Mouse (Mus musculus): ENCODE data around the gene Trmt1. TPM values are rescaled to one million over a fixed set of nuclear protein-coding genes. Genes with fewer than 3 reads are reported as not detected.

Gene Trmt1
- polyA plus RNA-seq, 1 experiment from 2014 or later = 47.9 TPM

- 90% methylated on average over 2 of the region's 2 CpGs for WGBS
- no peak overlapping the region for H3K9ac ChIP-seq (ENCODE audit: low read depth, low read length)
- no peaks in the 10 kb centered on the region for H3K27me3 ChIP-seq (ENCODE audit: control insufficient read depth, insufficient read depth, low read length)
- ATAC-seq (ENCODE audit: low FRiP score) (no peak), DNase-seq (ENCODE audit: low spot score) (no peak)
- H3K36me3 ChIP-seq (ENCODE audit: control insufficient read depth, insufficient read depth, low read length) = no peaks in the 10 kb centered on the region; the same call in 1 of the 2 replicates
- H3K9me3 ChIP-seq (ENCODE audit: control insufficient read depth, low read length) = no peaks in the 10 kb centered on the region
- no peak overlapping the region for H3K27ac ChIP-seq (ENCODE audit: low read depth, low read length)
- 0 out of 2 replicates have a peak, but pooled peaks cover 2% of the 10 kb centered on the region for H3K4me1 ChIP-seq (replicated peaks; ENCODE audit: control insufficient read depth, insufficient read depth, low read length)
- no peak overlapping the region for H3K4me3 ChIP-seq (ENCODE audit: low read depth, low read length)
- no peak overlapping the region for H3K4me2 ChIP-seq (replicated peaks; ENCODE audit: low read depth, low read length)
These were observed 4.6 kb upstream of the Trmt1 start for GRCm38 (mm10) chr8:84681476-84681875.

- H3K4me2 ChIP-seq (replicated peaks; ENCODE audit: low read depth, low read length) = no peak overlapping the region
- H3K4me1 ChIP-seq (replicated peaks; ENCODE audit: control insufficient read depth, insufficient read depth, low read length) = 0 out of 2 replicates have a peak, but pooled peaks cover 2% of the 10 kb centered on the region
- no peaks in the 10 kb centered on the region for H3K27me3 ChIP-seq (ENCODE audit: control insufficient read depth, insufficient read depth, low read length)
- DNase-seq (ENCODE audit: low spot score) (no peak), ATAC-seq (ENCODE audit: low FRiP score) (no peak)
- H3K9me3 ChIP-seq (ENCODE audit: control insufficient read depth, low read length) = no peaks in the 10 kb centered on the region
- H3K36me3 ChIP-seq (ENCODE audit: control insufficient read depth, insufficient read depth, low read length) = no peaks in the 10 kb centered on the region; the same call in 1 of the 2 replicates
- H3K4me3 ChIP-seq (ENCODE audit: low read depth, low read length) = no peak overlapping the region
- whole genome bisulfite sequencing = 83% methylated on average over 2 of the region's 2 CpGs
- H3K27ac ChIP-seq (ENCODE audit: low read depth, low read length) = no peak overlapping the region
- H3K9ac ChIP-seq (ENCODE audit: low read depth, low read length) = no peak overlapping the region
These were observed 3.9 kb upstream of the Trmt1 start for GRCm38 (mm10) chr8:84682257-84682656.

GRCm38 (mm10) chr8:84684537-84684936 lies 1.6 kb upstream of the Trmt1 start:
- H3K27me3 ChIP-seq (ENCODE audit: control insufficient read depth, insufficient read depth, low read length) = no peaks in the 10 kb centered on the region
- DNase-seq (ENCODE audit: low spot score) (no peak), ATAC-seq (ENCODE audit: low FRiP score) (no peak)
- H3K36me3 ChIP-seq (ENCODE audit: control insufficient read depth, insufficient read depth, low read length) = no peaks in the 10 kb centered on the region; the same call in 1 of the 2 replicates
- 0 out of 2 replicates have a peak, but pooled peaks cover 2% of the 10 kb centered on the region for H3K4me1 ChIP-seq (replicated peaks; ENCODE audit: control insufficient read depth, insufficient read depth, low read length)
- H3K4me3 ChIP-seq (ENCODE audit: low read depth, low read length) = no peak overlapping the region
- H3K27ac ChIP-seq (ENCODE audit: low read depth, low read length) = no peak overlapping the region
- 43% methylated on average over 3 of the region's 3 CpGs for WGBS
- H3K9me3 ChIP-seq (ENCODE audit: control insufficient read depth, low read length) = no peaks in the 10 kb centered on the region
- no peak overlapping the region for H3K4me2 ChIP-seq (replicated peaks; ENCODE audit: low read depth, low read length)
- H3K9ac ChIP-seq (ENCODE audit: low read depth, low read length) = no peak overlapping the region

GRCm38 (mm10) chr8:84687003-84687704 lies 1.0 kb downstream of the Trmt1 start:
- Histone ChIP-seq H3K4me3 (ENCODE audit: low read depth, low read length) (peak overlapping the region; percentile 76), H3K9me3 (ENCODE audit: control insufficient read depth, low read length) (no peaks in the 10 kb centered on the region), H3K27ac (ENCODE audit: low read depth, low read length) (peak overlapping the region; percentile 84), H3K27me3 (ENCODE audit: control insufficient read depth, insufficient read depth, low read length) (no peaks in the 10 kb centered on the region), H3K9ac (ENCODE audit: low read depth, low read length) (peak overlapping the region; percentile 86), H3K4me2 (replicated peaks; ENCODE audit: low read depth, low read length) (peak overlapping the region; percentile 79), H3K36me3 (ENCODE audit: control insufficient read depth, insufficient read depth, low read length) (no peaks in the 10 kb centered on the region; the same call in 1 of the 2 replicates), H3K4me1 (replicated peaks; ENCODE audit: control insufficient read depth, insufficient read depth, low read length) (0 out of 2 replicates have a peak, but pooled peaks cover 2% of the 10 kb centered on the region)
- 0% methylated on average over 40 of the region's 62 CpGs for WGBS
- ATAC-seq (ENCODE audit: low FRiP score) (peak; percentile 57), DNase-seq (ENCODE audit: low spot score) (peak; percentile 67)

- 0 out of 2 replicates have a peak, but pooled peaks cover 2% of the 10 kb centered on the region for H3K4me1 ChIP-seq (replicated peaks; ENCODE audit: control insufficient read depth, insufficient read depth, low read length)
- H3K36me3 ChIP-seq (ENCODE audit: control insufficient read depth, insufficient read depth, low read length) = no peaks in the 10 kb centered on the region
- no peaks in the 10 kb centered on the region for H3K9me3 ChIP-seq (ENCODE audit: control insufficient read depth, low read length)
- peak within 1 kb of the TSS; percentile 86 for H3K9ac ChIP-seq (ENCODE audit: low read depth, low read length)
- H3K4me3 ChIP-seq (ENCODE audit: low read depth, low read length) = peak within 1 kb of the TSS; percentile 76
- peak; percentile 92 for DNase-seq (ENCODE audit: low spot score)
- peak within 1 kb of the TSS; percentile 84 for H3K27ac ChIP-seq (ENCODE audit: low read depth, low read length)
- ATAC-seq (ENCODE audit: low FRiP score) = peak; percentile 77
- under 1% methylated on average over 33 of the region's 37 CpGs for WGBS
- H3K27me3 ChIP-seq (ENCODE audit: control insufficient read depth, insufficient read depth, low read length) = no peaks in the 10 kb centered on the region
- peak within 1 kb of the TSS; percentile 79 for H3K4me2 ChIP-seq (replicated peaks; ENCODE audit: low read depth, low read length)
These were observed 1.6 kb downstream of the Trmt1 start, which contains the start of gene Nacc1 for GRCm38 (mm10) chr8:84687705-84688100. TSS of gene Nacc1 (minus strand) at chr8:84687862.

- no peaks in the 10 kb centered on the region for H3K36me3 ChIP-seq (ENCODE audit: control insufficient read depth, insufficient read depth, low read length)
- no peak overlapping the region for H3K27ac ChIP-seq (ENCODE audit: low read depth, low read length)
- H3K9me3 ChIP-seq (ENCODE audit: control insufficient read depth, low read length) = no peaks in the 10 kb centered on the region
- peak overlapping the region; percentile 77 for H3K9ac ChIP-seq (ENCODE audit: low read depth, low read length)
- ATAC-seq (ENCODE audit: low FRiP score) (peak; percentile 86), DNase-seq (ENCODE audit: low spot score) (peak; percentile 87)
- H3K4me2 ChIP-seq (replicated peaks; ENCODE audit: low read depth, low read length) = peak overlapping the region; percentile 93
- H3K27me3 ChIP-seq (ENCODE audit: control insufficient read depth, insufficient read depth, low read length) = no peaks in the 10 kb centered on the region
- 0 out of 2 replicates have a peak, but pooled peaks cover 2% of the 10 kb centered on the region for H3K4me1 ChIP-seq (replicated peaks; ENCODE audit: control insufficient read depth, insufficient read depth, low read length)
- peak overlapping the region; percentile 63 for H3K4me3 ChIP-seq (ENCODE audit: low read depth, low read length)
- under 1% methylated on average over 47 of the region's 47 CpGs for WGBS
These were observed 3.2 kb downstream of the Trmt1 start for GRCm38 (mm10) chr8:84689091-84689915.

- Histone ChIP-seq H3K9me3 (ENCODE audit: control insufficient read depth, low read length) (no peaks in the 10 kb centered on the region), H3K36me3 (ENCODE audit: control insufficient read depth, insufficient read depth, low read length) (no peaks in the 10 kb centered on the region)
These were observed 7.2 kb downstream of the Trmt1 start for GRCm38 (mm10) chr8:84693332-84693731.

GRCm38 (mm10) chr8:84695140-84695539 lies 9.0 kb downstream of the Trmt1 start:
- Histone ChIP-seq H3K9me3 (ENCODE audit: control insufficient read depth, low read length) (no peaks in the 10 kb centered on the region), H3K27me3 (ENCODE audit: control insufficient read depth, insufficient read depth, low read length) (no peaks in the 10 kb centered on the region), H3K9ac (ENCODE audit: low read depth, low read length) (no peak overlapping the region), H3K4me3 (ENCODE audit: low read depth, low read length) (no peak overlapping the region), H3K4me2 (replicated peaks; ENCODE audit: low read depth, low read length) (no peak overlapping the region), H3K4me1 (replicated peaks; ENCODE audit: control insufficient read depth, insufficient read depth, low read length) (no peaks in the 10 kb centered on the region), H3K27ac (ENCODE audit: low read depth, low read length) (no peak overlapping the region), H3K36me3 (ENCODE audit: control insufficient read depth, insufficient read depth, low read length) (no peaks in the 10 kb centered on the region)
- DNase-seq (ENCODE audit: low spot score) (no peak), ATAC-seq (ENCODE audit: low FRiP score) (no peak)
- WGBS = 96% methylated on average over 6 of the region's 6 CpGs

More at GRCm38 (mm10) chr8:84693332-84693731, 7.2 kb downstream of the Trmt1 start:
- H3K27ac ChIP-seq (ENCODE audit: low read depth, low read length) = no peak overlapping the region
- ATAC-seq (ENCODE audit: low FRiP score) = no peak
- DNase-seq (ENCODE audit: low spot score) = no peak
- WGBS = 82% methylated on average over 4 of the region's 4 CpGs
- H3K9ac ChIP-seq (ENCODE audit: low read depth, low read length) = no peak overlapping the region
- no peaks in the 10 kb centered on the region for H3K27me3 ChIP-seq (ENCODE audit: control insufficient read depth, insufficient read depth, low read length)
- H3K4me2 ChIP-seq (replicated peaks; ENCODE audit: low read depth, low read length) = no peak overlapping the region
- no peak overlapping the region for H3K4me3 ChIP-seq (ENCODE audit: low read depth, low read length)
- H3K4me1 ChIP-seq (replicated peaks; ENCODE audit: control insufficient read depth, insufficient read depth, low read length) = no peaks in the 10 kb centered on the region

Measured in hindbrain, embryonic 11.5 days (tissue).